Mouse (Mus musculus) liver, embryonic 13.5 days (tissue): ENCODE measurements around the gene Sctr. TPM values are rescaled to one million over a fixed set of nuclear protein-coding genes. Genes with fewer than 3 reads are reported as not detected.
A peak's percentile ranks its signal among the peaks of the same experiment; 100 is the strongest.

Experiments used
- ATAC-seq: fragments of 200-750 bp; cut with Nextera tagmentation; 2 replicates; pipeline ENCODE4 v1.8.0; 2017; ENCODE audit warnings: low read depth, mild to moderate bottlenecking, moderate number of reproducible peaks, moderate library complexity
- DNase-seq: peaks from one replicate; pipeline ENCODE4 v3.0.0; 2022
- H3K27ac ChIP-seq: fragments of 300-500 bp; sonication (generic); 2 replicates; pipeline ENCODE4 v1.5.1; 2015; ENCODE audit warnings: moderate library complexity, mild to moderate bottlenecking, inconsistent platforms
- H3K27me3 ChIP-seq: fragments of 300-500 bp; sonication (generic); 2 replicates; pipeline ENCODE4 v1.6.1; 2015; ENCODE audit warnings: mild to moderate bottlenecking, inconsistent platforms
- H3K36me3 ChIP-seq: fragments of 300-500 bp; sonication (generic); 2 replicates; pipeline ENCODE4 v1.6.1; 2015; ENCODE audit warnings: mild to moderate bottlenecking, inconsistent platforms
- H3K4me1 ChIP-seq: fragments of 300-500 bp; sonication (generic); replicated peaks from 2 replicates; pipeline ENCODE4 v1.6.1; 2015; ENCODE audit warnings: inconsistent platforms
- H3K4me2 ChIP-seq: fragments of 300-500 bp; sonication (generic); 2 replicates; pipeline ENCODE4 v1.6.1; 2015; ENCODE audit warnings: inconsistent platforms, mild to moderate bottlenecking, moderate library complexity
- H3K4me3 ChIP-seq: fragments of 300-500 bp; sonication (generic); replicated peaks from 2 replicates; pipeline ENCODE4 v1.5.1; 2015; ENCODE audit warnings: mild to moderate bottlenecking, inconsistent platforms
- H3K9ac ChIP-seq: fragments of 300-500 bp; sonication (generic); 2 replicates; pipeline ENCODE4 v1.6.1; 2015; ENCODE audit warnings: mild to moderate bottlenecking, inconsistent platforms
- H3K9me3 ChIP-seq: fragments of 300-500 bp; sonication (generic); replicated peaks from 2 replicates; pipeline ENCODE4 v1.6.1; 2016; ENCODE audit warnings: inconsistent platforms
- WGBS: fragments of 180-500 bp; shearing (Covaris S2); methylation state at CpG from one replicate; pipeline ENCODE4 v1.1.7; 2015; ENCODE audit not compliant: insufficient replicate concordance; 5-methylcytosine and 5-hydroxymethylcytosine counted together
- polyA plus RNA-seq: library from polyadenylated mRNA; unstranded; fragments of >200 nt; fragmentation: Nextera tagmentation; extraction: Ambion mirVana; gene quantifications from 2 replicates; pipeline ENCODE4 v1.2.1, GENCODE M21; 2015

Gene Sctr
- polyA plus RNA-seq, 1 experiment from 2014 or later = not detected

DNA sequence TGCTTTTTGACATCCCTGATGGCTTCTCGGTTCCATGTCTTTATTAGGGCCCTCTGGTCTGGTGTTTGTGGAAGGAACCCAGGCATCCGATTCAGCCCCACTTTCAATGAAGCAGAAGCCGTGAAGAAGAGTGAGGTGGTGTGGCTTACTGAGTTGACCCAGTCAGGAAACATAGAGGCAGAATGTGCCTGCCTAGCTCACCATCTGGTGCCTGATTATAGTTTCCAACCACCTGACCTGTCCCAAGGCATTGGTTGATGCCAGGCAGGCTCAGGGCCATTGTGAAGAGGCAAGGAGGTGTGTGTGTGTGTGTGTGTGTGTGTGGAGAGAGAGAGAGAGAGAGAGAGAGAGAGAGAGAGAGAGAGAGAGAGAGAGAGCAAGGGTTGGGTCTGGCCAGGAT lies 23.8 kb downstream of the Sctr start:
- WGBS = 59% methylated on average over 3 of the region's 3 CpGs

GRCm38 (mm10) chr1:120032804-120033468 lies 26.2 kb downstream of the Sctr start:
- 36% methylated on average over 10 of the region's 10 CpGs for whole genome bisulfite sequencing
- Histone ChIP-seq H3K4me3 (no peak overlapping the region), H3K9ac (no peak overlapping the region), H3K27ac (no peak overlapping the region), H3K4me1 (peaks cover 11% of the 10 kb centered on the region; the same call in 1 of the 2 replicates), H3K36me3 (no peaks in the 10 kb centered on the region), H3K27me3 (no peaks in the 10 kb centered on the region), H3K4me2 (no peak overlapping the region), H3K9me3 (no peaks in the 10 kb centered on the region)
- DNase-seq = peak; percentile 16
- peak; percentile 73 for ATAC-seq

More for the DNA sequence above, 23.8 kb downstream of the Sctr start:
- DNase-seq (no peak), ATAC-seq (no peak)
- no peak overlapping the region for H3K4me3 ChIP-seq
- no peak overlapping the region for H3K9ac ChIP-seq
- no peaks in the 10 kb centered on the region for H3K9me3 ChIP-seq
- H3K27ac ChIP-seq = no peak overlapping the region
- H3K4me2 ChIP-seq = no peak overlapping the region
- no peaks in the 10 kb centered on the region for H3K27me3 ChIP-seq
- peaks cover 5% of the 10 kb centered on the region; the same call in 1 of the 2 replicates for H3K4me1 ChIP-seq
- H3K36me3 ChIP-seq = no peaks in the 10 kb centered on the region

GRCm38 (mm10) chr1:120033469-120033854 lies 26.8 kb downstream of the Sctr start:
- Histone ChIP-seq H3K27ac (no peak overlapping the region), H3K9me3 (no peaks in the 10 kb centered on the region), H3K4me2 (no peak overlapping the region), H3K36me3 (no peaks in the 10 kb centered on the region), H3K9ac (no peak overlapping the region), H3K4me3 (no peak overlapping the region), H3K27me3 (no peaks in the 10 kb centered on the region), H3K4me1 (peaks cover 11% of the 10 kb centered on the region; the same call in 1 of the 2 replicates)
- DNase-seq (no peak), ATAC-seq (no peak)
- WGBS = 56% methylated on average over 2 of the region's 2 CpGs

DNA sequence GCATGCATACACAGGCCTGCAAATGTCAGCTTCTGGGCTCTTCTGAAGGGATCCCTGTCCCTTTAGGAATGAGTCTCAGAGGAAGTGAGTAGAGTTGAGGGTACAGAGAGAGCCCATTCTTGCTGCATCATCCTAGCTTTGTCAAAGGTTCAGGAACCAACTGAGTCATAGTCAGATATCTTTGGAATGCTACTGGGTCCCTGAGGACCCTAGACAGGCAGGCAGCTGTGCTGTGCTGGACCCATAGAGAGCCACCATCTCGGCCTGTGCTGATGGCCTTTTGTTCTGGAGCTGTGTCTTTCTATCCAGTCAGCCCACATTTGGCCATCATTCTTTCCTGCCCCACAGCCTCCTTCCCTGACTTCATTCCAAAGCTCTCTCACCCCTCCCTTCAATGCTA lies 28.1 kb downstream of the Sctr start:
- Histone ChIP-seq H3K36me3 (no peaks in the 10 kb centered on the region), H3K4me3 (no peak overlapping the region), H3K27me3 (no peaks in the 10 kb centered on the region), H3K9me3 (no peaks in the 10 kb centered on the region), H3K9ac (no peak overlapping the region), H3K27ac (no peak overlapping the region), H3K4me1 (peaks cover 11% of the 10 kb centered on the region; the same call in 1 of the 2 replicates), H3K4me2 (no peak overlapping the region)
- no peak for ATAC-seq
- WGBS = 71% methylated on average over 1 of the region's 1 CpGs
- DNase-seq = no peak

- Histone ChIP-seq H3K4me1 (peaks cover 11% of the 10 kb centered on the region; the same call in 1 of the 2 replicates), H3K9me3 (no peaks in the 10 kb centered on the region), H3K9ac (no peak overlapping the region), H3K27me3 (no peaks in the 10 kb centered on the region), H3K36me3 (no peaks in the 10 kb centered on the region), H3K27ac (no peak overlapping the region), H3K4me3 (no peak overlapping the region), H3K4me2 (no peak overlapping the region)
- WGBS = 58% methylated on average over 7 of the region's 7 CpGs
- DNase-seq (no peak), ATAC-seq (no peak)
Observed at GRCm38 (mm10) chr1:120035456-120036034, 28.9 kb downstream of the Sctr start.

- Histone ChIP-seq H3K27me3 (no peaks in the 10 kb centered on the region), H3K4me3 (no peak overlapping the region), H3K4me2 (no peak overlapping the region), H3K9ac (no peak overlapping the region), H3K27ac (no peak overlapping the region), H3K4me1 (peaks cover 11% of the 10 kb centered on the region; the same call in 1 of the 2 replicates), H3K9me3 (no peaks in the 10 kb centered on the region), H3K36me3 (no peaks in the 10 kb centered on the region)
- no peak for DNase-seq
- 47% methylated on average over 9 of the region's 9 CpGs for WGBS
- ATAC-seq = no peak
Observed at GRCm38 (mm10) chr1:120037021-120037683, 30.5 kb downstream of the Sctr start.

GRCm38 (mm10) chr1:120038594-120038993 lies 31.9 kb downstream of the Sctr start:
- H3K36me3 ChIP-seq = no peaks in the 10 kb centered on the region
- H3K4me3 ChIP-seq = no peak overlapping the region
- H3K9ac ChIP-seq = no peak overlapping the region
- ATAC-seq (no peak), DNase-seq (no peak)
- no peaks in the 10 kb centered on the region for H3K27me3 ChIP-seq
- no peak overlapping the region for H3K27ac ChIP-seq
- peaks cover 6% of the 10 kb centered on the region; the same call in 1 of the 2 replicates for H3K4me1 ChIP-seq
- no peak overlapping the region for H3K4me2 ChIP-seq
- 46% methylated on average over 9 of the region's 9 CpGs for WGBS
- no peaks in the 10 kb centered on the region for H3K9me3 ChIP-seq

DNA sequence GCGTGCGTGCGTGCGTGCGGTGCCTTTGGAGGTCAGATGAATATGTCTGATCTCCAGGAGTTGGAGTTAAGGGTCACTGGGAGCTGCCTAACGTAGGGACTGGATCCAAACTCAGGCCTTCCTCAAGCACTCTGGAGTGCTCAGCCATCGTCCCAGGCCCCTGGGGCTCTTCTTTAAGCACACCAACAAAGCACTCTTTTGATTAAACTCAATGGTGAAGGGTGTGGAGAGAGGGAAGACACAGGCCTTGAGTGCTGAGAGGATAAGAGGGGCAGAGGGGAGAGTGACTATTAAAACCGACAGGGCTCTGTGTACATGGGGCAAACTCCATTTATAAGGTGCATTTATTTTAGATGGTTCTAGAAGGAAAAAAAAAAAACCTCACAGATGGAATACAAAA lies 35.7 kb downstream of the Sctr start:
- Histone ChIP-seq H3K4me1 (peaks cover under 1% of the 10 kb centered on the region; the same call in 1 of the 2 replicates), H3K27me3 (no peaks in the 10 kb centered on the region), H3K4me2 (no peak overlapping the region), H3K4me3 (no peak overlapping the region), H3K36me3 (no peaks in the 10 kb centered on the region), H3K27ac (no peak overlapping the region), H3K9ac (no peak overlapping the region), H3K9me3 (no peaks in the 10 kb centered on the region)
- 77% methylated on average over 8 of the region's 8 CpGs for WGBS
- DNase-seq (no peak), ATAC-seq (no peak)

DNA sequence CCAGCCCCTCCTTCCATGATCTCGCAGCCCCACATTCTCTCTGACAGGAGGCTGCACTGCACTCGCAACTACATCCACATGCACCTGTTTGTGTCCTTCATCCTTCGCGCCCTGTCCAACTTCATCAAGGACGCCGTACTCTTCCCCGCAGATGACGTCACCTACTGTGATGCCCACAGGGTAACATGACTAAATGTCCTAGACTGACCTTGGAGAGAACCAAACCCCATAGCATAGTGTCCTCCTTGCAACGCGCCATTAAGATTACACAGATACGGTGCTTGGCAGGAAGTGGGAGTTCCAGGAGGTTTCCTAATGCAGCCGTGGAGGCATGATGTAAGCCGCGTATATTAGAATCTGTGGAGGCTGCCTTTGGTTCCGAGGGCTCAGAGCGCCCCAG lies 37.9 kb downstream of the Sctr start:
- WGBS = 62% methylated on average over 16 of the region's 16 CpGs
- Histone ChIP-seq H3K9me3 (no peaks in the 10 kb centered on the region), H3K9ac (no peak overlapping the region), H3K4me3 (no peak overlapping the region), H3K36me3 (no peaks in the 10 kb centered on the region), H3K27me3 (no peaks in the 10 kb centered on the region), H3K4me1 (no peaks in the 10 kb centered on the region), H3K4me2 (no peak overlapping the region), H3K27ac (no peak overlapping the region)
- ATAC-seq = no peak
- no peak for DNase-seq

- Histone ChIP-seq H3K27me3 (no peaks in the 10 kb centered on the region), H3K4me1 (no peaks in the 10 kb centered on the region), H3K4me2 (no peak overlapping the region), H3K9ac (no peak overlapping the region), H3K9me3 (no peaks in the 10 kb centered on the region), H3K36me3 (no peaks in the 10 kb centered on the region), H3K27ac (no peak overlapping the region), H3K4me3 (no peak overlapping the region)
- ATAC-seq (no peak), DNase-seq (no peak)
Observed at GRCm38 (mm10) chr1:120047325-120047724, 40.6 kb downstream of the Sctr start.

- DNase-seq (no peak), ATAC-seq (no peak)
- Histone ChIP-seq H3K36me3 (no peaks in the 10 kb centered on the region), H3K9me3 (no peaks in the 10 kb centered on the region), H3K4me3 (no peak overlapping the region), H3K27me3 (no peaks in the 10 kb centered on the region), H3K9ac (no peak overlapping the region), H3K4me2 (no peak overlapping the region), H3K27ac (no peak overlapping the region), H3K4me1 (no peaks in the 10 kb centered on the region; the same call in 1 of the 2 replicates)
- 42% methylated on average over 1 of the region's 1 CpGs for WGBS
Observed at GRCm38 (mm10) chr1:120051070-120051469, 44.4 kb downstream of the Sctr start.
